Mouse (Mus musculus) thymus, postnatal 0 days (tissue): ENCODE data around the gene Atxn7l2. TPM values are rescaled to one million over a fixed set of nuclear protein-coding genes. Genes with fewer than 3 reads are reported as not detected.
"Not testable (repeated sequence)": the region's sequence is repeated elsewhere in the genome, so short reads cannot be mapped to it uniquely, and the experiment has no call there.

Source experiments
- DNase-seq: peaks from one replicate; pipeline ENCODE4 v3.0.0-alpha.2; 2015; ENCODE audit warnings: low spot score
- polyA plus RNA-seq: library from polyadenylated mRNA; unstranded; fragments of >200 nt; fragmentation: Nextera tagmentation; extraction: Ambion mirVana; gene quantifications from 2 replicates; pipeline ENCODE4 v1.2.1, GENCODE M21; 2015

Gene Atxn7l2
- polyA plus RNA-seq = 14.2 and 15.7 TPM in 2 replicates

DNA sequence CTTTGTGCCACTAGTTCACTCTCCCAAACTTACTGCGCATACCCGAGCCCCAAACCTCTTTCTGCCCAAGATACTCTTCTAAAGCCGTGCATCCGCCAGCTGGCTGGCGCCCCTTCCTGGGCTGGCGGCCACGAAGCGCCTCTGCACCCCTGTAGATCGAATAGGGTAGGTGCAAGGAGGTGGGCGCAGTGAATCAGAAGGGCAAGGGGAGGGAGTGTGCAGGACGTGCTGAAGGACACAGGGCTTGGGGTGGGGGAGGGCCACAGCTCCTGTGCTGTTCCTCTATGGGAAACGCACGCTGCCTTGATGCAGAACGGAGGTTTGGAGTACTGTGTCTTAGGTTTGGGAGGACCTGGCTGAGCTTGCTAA lies at the start of gene Atxn7l2:
Gene Atxn7l2 (minus strand): TSS at position 164 of the 369 bp plus-strand sequence.
- DNase-seq = no peak

DNA sequence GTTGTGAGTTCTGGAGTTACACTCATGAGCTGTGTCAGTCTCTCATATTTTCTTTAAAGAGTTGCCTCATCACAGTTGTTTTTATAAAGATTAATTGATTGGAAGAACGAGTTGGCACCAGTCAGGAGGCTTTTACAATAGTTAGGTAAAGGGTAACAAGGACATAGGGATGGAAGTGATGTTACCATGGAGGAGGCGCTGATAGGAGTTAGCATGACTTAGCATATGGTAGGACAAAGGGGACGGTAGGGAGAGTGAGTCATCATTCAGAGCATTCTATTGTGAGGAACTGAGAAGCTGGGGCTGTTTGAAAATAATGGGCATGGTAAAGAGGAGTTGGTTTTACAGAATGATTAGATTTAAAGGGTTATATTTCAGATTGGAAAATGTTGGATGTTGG lies 48.6 kb upstream of the Atxn7l2 start:
- DNase-seq = no peak

DNA sequence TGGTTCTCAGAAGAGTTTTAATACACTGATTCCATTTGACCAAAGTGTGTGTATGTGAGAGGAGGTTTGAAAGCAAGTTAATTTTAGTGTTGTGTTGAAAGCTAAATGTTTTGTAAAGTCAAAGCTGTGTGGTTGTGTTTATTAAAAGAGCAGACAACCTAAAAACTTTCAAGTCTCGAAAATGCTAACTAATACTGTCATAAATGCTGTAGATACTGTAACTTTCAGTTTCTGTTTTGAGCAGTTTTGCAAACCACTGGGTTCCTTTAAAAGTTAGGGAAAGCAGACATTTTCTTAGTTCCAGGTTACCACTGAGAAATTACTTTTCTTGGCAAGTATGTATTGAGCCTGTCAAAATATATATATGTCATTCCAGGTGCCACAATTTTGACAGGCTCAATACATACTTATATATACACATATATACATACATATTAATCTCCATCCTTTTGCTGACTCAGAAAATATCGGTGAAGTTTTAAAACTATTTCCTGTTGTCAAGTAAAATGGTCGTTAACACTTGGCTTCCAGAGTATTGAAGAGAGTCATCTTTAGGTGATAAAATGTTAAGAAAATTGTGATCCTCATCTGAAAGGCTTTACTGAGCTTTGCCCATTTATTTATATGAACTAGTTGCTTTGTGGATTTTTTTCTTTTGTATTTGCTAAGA lies 47.2 kb upstream of the Atxn7l2 start:
- no peak for DNase-seq

DNA sequence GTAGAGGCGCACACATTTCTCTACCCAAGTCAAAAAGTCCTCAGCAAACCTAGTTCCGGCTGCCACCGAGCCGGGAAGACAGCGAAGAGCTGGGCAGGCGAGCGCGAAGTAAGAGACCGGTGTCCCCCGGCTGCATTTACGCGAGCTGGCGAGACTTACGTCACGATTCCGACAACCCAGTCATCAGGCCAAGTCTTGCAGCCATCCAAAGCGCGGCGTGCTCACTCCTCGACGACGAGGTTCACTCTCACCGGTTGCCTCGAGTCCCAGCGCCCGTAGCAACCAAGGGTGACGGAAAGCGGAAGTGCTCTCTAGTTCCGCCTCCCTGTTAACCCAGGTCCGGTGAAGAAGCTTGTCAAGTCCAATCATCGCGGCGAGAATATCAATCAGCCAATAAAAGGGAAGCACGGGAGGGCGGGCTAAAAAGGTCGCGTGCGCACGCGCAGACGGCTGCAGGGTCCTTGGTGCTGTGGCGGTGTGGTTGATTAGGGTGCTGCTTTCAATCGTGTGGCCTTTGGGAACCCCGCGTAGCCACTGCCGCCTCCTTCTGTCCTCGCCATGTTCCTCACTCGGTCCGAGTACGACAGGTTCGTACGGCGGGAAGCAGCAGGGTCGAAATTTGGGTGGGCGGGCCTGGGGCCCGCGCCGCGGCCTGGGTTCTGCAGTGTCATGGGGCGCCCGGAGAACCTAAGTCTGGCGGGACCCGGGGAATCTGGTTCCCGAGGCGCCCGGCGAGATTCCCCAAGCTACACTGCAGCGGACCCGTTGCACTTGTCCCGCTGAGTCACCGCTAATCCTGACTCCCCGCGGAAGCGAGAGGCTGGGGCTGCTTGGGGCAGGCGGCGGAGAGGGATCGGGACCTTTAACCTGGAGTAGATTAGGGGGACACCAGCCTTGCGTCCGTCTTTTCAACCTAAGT lies 46.2 kb upstream of the Atxn7l2 start, which contains the start of gene Psma5:
Gene Psma5 (plus strand): TSS at position 208 of the 919 bp plus-strand sequence.
- peak; percentile 98 for DNase-seq

DNA sequence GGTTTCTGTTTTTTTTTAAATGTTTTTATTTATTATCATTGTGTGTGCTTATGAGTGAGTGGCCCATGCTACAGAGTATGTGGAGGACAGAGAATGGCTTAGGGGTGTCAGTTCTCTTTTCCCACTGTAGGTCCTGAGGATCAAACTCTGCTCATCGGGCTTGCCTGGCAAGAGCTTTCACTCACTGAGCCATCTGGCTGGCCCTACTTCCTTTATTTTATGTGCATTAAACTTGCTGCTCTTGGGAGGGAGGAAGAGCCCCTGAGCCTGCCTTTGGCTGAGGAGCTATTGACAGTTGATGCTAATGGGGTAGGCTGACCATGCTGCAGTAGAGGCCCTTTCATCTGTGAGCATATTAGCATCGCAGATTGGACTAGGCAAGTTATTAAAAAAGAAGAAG lies 36.1 kb upstream of the Atxn7l2 start:
- no peak for DNase-seq

DNA sequence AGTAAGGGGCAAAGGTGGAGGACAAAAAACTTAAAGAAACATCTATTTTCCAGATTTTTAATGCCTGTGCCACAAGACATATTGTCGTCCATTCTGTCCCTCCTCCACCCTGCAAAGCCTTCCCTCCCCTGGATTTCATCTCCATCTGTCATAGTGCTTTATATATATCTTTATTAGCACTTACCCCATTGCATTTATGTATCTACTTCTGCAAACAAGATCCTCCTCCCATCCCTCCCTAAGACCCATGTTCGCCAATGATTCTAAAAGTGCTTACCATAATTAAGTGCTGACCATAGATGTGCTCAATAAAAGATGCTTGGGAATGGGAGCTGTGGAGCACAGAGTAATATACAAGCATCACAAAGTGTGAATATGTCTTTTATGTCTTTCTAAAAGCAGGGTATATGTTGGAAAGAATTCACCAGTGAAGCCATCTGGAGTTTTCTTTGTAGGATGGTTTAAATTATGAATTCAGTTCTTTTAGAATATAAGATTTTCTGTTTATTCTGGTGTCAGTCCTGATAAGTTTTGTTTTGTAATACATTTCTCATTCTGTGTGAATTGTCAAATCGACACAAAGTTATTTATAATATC lies 30.6 kb upstream of the Atxn7l2 start:
- no peak for DNase-seq

DNA sequence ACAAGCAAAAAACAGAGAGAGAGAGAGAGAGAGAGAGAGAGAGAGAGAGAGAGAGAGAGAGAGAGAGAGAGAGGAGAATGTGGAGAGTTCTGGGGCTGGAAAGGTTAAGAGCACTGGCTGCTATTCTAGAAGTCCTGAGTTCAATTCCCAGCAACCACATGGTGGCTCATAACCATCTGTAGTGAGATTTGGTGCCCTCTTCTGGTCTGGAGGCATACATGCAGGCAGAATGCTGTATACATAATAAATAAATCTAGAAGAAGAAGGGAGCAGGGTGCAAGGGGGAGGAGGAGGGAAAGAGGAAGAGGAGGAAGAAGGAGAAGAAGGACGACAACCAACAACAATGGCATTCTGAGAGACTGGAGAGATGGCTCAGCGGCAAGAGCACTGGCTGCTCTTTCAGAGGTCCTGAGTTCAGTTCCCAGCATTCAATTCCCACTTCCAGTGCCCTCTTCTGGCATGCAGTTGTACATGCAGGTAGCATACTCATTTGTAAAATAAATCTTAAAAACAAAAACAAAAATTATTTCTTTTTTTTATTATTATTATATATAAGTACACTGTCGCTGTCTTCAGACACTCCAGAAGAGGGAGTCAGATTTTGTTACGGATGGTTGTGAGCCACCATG lies 26.9 kb upstream of the Atxn7l2 start:
- DNase-seq = not testable (repeated sequence)

DNA sequence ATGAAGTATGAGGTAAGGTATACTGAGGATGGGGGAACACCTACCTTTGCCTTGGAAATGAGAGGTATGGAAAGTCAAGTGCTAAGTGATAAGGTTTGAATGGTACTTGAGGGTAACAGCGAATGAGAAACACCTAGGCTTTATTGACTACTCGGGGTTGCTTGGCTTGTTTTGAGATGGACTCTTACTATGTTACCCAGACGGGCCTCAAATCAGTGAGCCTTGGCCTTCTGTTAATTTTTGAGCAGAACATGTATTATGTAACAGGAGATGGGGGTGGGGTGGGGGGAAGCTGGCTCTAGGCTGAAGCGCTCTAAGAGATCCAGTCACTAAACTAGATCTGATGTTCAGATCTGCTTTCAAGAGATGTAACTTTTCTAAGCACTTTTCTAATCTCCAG lies 20.9 kb upstream of the Atxn7l2 start:
- no peak for DNase-seq

DNA sequence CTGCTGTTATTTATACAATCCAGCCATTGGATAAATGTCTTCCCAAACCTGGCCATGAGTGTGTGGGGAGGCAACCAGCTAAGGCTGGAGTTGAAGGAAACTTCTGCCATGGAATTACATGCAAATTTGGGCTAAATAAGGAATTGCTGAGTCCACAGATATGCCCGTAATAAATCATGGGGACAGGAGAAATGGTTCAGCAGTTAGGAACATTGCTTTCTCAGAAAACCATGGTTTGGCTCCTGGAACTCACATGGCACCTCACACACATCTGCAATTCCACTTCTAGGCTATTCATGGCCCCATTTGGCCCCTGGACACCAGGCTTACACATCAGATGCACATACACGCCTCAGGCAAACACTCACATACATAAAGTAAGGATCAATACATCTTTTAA lies 16.8 kb upstream of the Atxn7l2 start:
- DNase-seq = no peak

DNA sequence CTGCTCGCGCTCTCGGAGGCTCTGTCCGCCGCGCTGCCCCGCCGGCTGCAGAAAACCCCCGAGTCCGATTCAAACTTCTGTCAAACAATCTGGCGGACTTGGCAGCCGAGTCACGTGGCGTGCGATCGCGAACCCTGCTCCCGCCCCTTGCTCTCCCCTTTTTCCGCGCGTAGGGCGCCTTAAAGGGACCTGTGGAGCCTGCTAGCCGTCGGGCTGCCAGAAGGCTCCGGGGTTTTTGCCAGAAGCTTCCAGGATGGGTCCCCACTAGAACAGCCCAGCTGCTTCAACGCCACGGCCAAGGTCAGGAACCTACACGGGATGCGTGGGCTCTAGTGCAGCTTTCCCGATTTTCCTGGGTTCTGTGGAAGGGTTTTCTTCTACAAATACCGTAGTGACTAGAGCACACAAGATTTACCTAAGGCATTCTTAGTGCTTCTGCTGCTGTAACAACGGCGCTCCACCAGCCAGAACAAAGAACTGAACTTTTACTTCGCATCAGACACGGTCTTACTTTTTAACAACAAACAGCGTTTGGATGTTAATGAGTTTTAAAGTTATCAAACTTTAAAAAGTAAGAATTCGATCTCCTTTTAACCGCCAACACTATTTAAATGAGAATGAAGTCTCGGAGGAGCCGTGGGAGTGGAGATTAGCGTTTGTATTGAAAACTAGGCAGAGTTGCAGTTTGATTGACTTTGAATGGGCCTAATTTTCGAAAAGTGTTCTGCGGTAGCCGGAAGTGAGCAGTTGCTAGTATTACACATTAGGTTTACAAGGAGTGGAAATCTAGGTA lies 16.0 kb upstream of the Atxn7l2 start, which contains the start of gene Sypl2:
Gene Sypl2 (minus strand): TSS at position 91 of the 793 bp plus-strand sequence.
- peak; percentile 13 for DNase-seq

DNA sequence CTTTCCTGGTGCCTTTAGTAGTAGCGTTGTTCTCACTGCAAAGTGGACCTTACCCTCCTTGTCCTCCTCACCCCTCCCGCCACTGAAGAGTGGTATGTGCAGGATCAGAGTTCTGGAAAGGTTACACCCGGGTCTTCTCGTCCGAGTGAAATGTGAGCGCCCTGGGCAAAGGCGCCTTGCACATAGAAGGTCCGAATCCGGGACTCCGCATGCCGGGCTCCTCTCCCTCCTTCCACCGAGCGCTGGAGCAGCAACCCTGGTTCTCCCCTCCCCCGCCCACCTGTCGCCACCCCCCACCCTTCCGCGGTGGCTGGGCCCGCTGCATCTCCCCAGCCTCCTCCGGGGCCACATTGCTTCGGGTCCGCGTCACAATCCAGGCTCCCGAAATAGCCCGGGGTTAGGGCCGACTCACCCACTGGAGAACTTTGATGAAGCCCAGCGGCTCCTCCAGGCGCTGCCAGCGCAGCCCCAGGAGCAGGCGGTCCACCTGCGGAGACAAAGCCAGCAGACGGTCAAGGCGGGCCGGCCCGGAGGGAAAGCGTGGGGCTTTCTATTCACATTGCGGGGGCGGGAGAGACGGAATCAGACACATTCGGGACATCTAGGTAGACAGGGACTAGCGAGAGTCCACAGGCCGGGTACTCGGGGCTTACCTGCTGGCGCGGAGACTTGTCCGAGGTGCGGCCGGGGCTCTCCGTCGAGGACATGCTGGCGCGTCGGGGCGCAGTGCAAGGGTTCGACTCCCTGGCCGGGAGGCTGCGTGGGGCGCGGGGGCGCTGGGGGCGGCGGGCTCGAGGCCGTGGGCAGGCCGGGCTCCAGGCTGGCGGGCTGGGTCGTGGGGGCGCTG lies 15.2 kb upstream of the Atxn7l2 start:
- no peak for DNase-seq

DNA sequence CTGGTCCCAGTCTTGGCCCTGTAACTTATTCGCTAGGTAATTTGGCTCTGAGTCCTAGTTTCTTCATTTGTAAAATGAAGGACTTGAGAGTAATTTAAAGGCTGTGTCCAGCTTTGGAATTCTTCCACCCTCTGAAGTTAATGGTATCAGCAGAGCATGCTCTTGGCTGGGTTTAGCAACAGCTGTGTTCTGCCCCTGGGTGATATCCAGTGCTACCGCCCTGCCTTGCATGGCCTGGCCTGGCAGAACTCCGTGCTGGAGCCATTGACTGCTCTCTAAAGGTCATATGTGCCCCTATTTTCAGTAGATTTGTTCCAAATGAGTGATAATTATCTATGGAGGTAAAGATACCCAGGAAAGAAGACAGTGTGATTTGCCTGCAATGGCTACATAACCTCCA lies 9.9 kb upstream of the Atxn7l2 start:
- DNase-seq = no peak

DNA sequence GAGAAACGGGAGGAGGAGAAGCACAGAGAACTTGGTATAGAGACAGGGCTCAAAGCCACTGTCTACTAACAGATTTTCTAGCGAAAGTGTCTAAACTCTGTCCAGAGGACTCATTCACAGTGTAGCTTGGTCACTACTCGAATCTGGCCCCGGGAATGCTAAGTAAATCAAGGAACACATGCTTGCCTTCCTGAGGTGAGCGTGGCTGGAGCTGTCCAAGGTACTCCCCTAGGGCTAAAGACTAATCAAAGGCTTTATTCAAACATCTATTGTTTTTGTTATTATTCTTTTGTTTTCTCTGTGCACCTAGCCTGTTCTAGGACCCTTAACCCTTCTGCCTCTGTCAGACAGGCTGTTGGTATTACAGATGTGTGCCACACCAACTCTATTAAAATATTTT lies 4.0 kb upstream of the Atxn7l2 start:
- no peak for DNase-seq

DNA sequence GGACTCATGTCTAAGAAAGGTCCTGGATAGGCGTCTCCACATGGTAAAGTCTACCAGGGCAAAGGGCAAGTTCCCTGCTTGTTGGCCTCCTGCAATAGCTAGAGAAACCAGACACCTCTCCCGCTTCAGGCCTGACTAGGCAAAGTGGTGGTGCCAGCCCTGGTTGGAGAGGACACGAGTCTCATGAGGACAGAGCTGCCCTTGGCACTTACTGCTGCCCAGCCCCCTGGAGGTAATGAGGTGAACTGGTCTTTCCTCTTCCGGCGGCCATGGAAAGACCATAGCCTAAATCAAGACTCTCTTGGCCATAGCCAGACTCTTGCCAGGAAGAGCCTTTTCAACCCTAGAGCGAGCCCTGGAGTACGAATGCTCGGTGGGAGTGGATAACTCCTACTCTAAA lies 1.7 kb upstream of the Atxn7l2 start:
- no peak for DNase-seq

DNA sequence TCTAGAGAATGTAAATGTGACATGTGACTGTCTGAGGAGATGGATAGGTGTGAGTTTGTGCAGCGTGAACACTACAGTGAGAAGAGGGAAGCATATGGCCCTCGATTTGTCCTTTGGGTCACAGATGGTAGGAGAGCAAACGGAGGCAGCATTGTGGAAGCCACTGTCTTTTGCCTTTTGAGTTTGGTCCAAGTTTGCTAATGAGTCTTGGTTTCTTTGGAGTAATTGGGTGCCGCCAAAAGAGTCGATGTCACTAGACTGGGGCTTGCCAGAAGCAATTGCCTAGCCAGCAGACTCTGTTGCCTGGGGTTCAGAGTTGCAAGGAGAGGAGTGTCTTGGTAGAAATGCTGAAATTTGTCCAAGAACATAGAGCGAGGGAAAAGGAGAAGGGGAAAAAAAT lies 1.1 kb upstream of the Atxn7l2 start:
- DNase-seq = no peak

DNA sequence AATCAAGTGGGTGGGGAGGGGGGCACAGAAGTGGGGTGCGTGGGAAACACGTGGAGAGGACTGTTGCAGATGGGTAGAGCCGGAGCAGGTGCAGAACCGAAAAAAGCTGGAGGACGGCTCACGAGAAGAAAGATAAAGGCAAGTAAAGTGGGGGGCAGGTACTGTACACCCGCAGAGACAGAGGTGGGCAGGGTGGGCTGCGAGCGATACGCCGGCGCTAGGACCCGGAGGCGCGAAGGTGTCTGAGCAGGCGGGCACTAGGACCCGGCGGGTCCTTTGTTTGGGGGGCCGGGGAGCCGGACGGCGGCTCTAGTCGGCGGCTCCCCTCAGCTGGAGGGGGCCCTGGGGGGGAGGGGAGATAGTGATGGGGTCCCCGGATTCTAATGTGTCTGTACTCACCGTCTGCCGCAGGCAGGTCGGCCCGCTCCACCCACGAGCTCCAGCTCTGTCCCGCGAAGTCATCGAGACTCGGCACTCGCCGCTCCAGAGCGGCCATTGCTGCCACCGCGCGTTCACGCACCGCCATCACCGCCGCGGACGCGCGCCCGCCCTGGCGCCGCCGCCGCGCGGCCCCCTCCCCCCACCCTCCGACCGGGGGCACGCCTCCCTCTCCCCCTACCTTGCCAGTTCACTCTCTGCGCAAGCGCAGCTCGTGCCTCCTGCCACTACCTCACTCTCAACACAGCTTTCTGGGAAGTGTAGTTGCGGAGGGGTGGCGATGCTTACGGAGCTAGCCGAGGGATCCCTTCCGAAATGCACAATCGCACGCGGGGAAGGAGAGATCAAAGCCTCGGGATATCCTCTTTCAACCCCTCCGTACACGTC lies 576 bp downstream of the Atxn7l2 start:
- peak; percentile 97 for DNase-seq

DNA sequence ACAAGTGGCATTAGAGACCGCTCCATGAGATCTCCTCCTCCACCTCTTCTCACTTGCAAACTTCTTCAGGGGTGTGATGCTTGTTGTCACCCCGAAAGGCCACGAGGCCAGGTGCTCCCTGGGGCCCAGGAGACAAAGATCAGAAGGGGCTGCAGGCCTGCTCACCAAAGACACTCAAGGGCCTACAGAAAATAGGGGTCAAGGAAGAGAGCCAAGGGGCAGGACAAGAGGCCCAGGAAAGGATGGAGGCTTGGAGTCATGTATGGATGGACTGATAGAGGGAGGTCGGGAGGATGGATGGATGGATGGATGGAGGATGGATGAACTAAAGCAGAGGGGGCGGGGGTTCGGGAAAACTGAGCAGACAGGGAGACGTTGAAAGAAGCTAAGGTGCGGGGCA lies 1.2 kb downstream of the Atxn7l2 start:
- DNase-seq = no peak

DNA sequence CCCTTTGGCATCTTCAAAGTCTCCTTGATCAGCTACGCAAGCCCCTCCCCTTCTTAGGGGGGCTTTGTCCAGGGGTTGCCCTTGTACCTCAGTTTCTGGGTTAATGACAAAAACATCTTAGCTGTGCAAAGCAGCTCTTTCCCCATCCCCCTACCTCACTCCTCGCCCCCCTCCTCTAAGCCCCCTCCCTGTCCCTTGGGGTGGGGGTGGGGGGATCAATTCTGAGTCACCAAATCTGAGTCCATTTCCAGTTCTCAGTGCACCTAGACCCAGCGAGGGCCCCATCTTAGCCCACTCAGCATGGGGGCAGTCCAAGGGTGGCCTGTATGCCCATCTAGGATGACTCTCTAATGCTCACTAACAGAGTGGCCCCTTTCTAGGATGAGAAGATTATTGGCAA lies 1.7 kb downstream of the Atxn7l2 start:
- DNase-seq = no peak
